In genomic region chr12:90469754-90470153, GRCm38 (mm10) we compare ENCODE assay signal across 25 mouse cellular contexts.
"Had no signal": no experiment of that assay in that cellular context is flagged by ENCODE, and none has a peak within 500 bp of the region (broad histone marks: within the 10 kb centered on the region; RNA-seq: fewer than 3 reads in every experiment).

No protein-coding gene starts in this region.

- H3K4me2 ChIP-seq: heart, embryonic 12.5 days; hindbrain, embryonic 12.5 days; hindbrain, embryonic 14.5 days; intestine, embryonic 15.5 days; limb, embryonic 13.5 days; liver, embryonic 11.5 days; liver, embryonic 13.5 days; liver, embryonic 15.5 days had no signal

- H3K27ac ChIP-seq: gastrocnemius, adult 2 months; heart, embryonic 10.5 days; hindbrain, embryonic 10.5 days; hindbrain, embryonic 12.5 days; hindbrain, embryonic 14.5 days; intestine, embryonic 15.5 days; layer of hippocampus, adult 2 months; left cerebral cortex, adult 2 months; limb, embryonic 13.5 days; liver, embryonic 13.5 days; liver, embryonic 15.5 days had no signal

- H3K27me3 ChIP-seq: heart, embryonic 12.5 days; hindbrain, embryonic 12.5 days; intestine, embryonic 15.5 days; limb, embryonic 13.5 days; liver, embryonic 13.5 days; liver, embryonic 15.5 days had no signal

- H3K4me1 ChIP-seq: heart, embryonic 10.5 days; heart, embryonic 12.5 days; hindbrain, embryonic 10.5 days; hindbrain, embryonic 12.5 days; intestine, embryonic 15.5 days; limb, embryonic 13.5 days; liver, embryonic 13.5 days; liver, embryonic 15.5 days had no signal

- DNase-seq: gastrocnemius, adult 2 months; gastrocnemius, postnatal 10 days; gastrocnemius, postnatal 25 days; heart, postnatal 10 days; heart, postnatal 4 days; kidney, adult 18-20 months; kidney, adult 8-10 months; kidney, postnatal 4 days; liver; liver, embryonic 13.5 days; liver, postnatal 0 days had no signal

- H3K36me3 ChIP-seq: heart, embryonic 10.5 days; heart, embryonic 12.5 days; hindbrain, embryonic 10.5 days; hindbrain, embryonic 12.5 days; intestine, embryonic 15.5 days; limb, embryonic 13.5 days; liver, embryonic 13.5 days; liver, embryonic 15.5 days had no signal

- H3K9ac ChIP-seq: heart, embryonic 12.5 days; hindbrain, embryonic 12.5 days; hindbrain, embryonic 14.5 days; intestine, embryonic 15.5 days; limb, embryonic 13.5 days; liver, embryonic 13.5 days; liver, embryonic 15.5 days; liver, postnatal 0 days had no signal

- H3K4me3 ChIP-seq: gastrocnemius, adult 2 months; heart, embryonic 10.5 days; heart, embryonic 12.5 days; hindbrain, embryonic 10.5 days; hindbrain, embryonic 12.5 days; intestine, embryonic 15.5 days; layer of hippocampus, adult 2 months; left cerebral cortex, adult 2 months; limb, embryonic 13.5 days; liver, embryonic 13.5 days; liver, embryonic 15.5 days had no signal

- ATAC-seq: hindbrain, embryonic 16.5 days; inflammation-experienced regulatory T-cells, adult 6 months; intestine, embryonic 15.5 days; intestine, postnatal 0 days; liver, postnatal 0 days had no signal

- H3K9me3 ChIP-seq: heart, embryonic 10.5 days; heart, embryonic 12.5 days; hindbrain, embryonic 10.5 days; hindbrain, embryonic 12.5 days; intestine, embryonic 15.5 days; limb, embryonic 13.5 days; liver, embryonic 13.5 days; liver, embryonic 15.5 days had no signal
